Mouse (Mus musculus): ENCODE results near the gene Marveld1.
A peak's percentile ranks its signal among the peaks of the same experiment; 100 is the strongest.

Gene Marveld1

DNA sequence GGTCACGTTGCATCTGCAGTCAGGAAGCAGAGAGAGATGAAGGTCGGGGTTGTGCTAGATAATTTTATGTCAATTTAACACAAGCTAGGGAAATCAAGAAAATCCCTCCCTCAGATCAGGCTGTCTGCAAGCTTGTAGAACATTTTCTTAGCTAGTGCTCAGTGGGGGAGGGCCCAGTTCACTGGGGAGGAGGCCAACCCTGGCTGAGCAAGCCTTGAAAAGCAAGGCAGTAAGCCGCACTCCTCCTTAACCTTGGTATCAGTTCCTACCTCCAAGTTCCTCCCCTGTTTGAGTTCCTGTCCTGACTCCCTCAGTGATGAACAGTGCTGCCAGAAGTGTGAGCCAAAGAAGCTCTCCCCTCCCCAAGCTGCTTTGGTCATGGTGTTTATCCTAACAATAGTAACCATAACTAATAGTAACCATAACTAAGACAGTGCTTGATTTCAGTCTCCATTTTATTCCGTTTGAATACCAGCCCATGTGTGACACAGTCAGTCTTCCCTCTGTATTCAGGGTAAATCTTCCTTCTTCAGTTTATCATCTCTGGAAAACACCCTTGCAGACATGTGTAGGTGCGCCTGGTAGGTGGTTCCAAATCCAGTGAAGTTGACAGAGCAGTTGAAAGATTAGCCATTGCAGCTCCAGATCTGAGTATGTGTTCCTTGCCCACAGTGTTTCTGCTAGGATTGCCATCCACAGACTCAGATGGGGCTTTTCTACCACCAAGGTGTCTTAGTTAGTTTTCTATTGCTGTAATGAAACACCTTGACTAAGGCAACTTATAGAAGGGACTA is 7.3 kb upstream of the Marveld1 start:
- no peak for DNase-seq (ENCODE audit: low spot score)

GRCm38 (mm10) chr19:42141998-42142397 is 5.2 kb upstream of the Marveld1 start:
- DNase-seq (ENCODE audit: low spot score), result no peak

GRCm38 (mm10) chr19:42142757-42143156 is 4.4 kb upstream of the Marveld1 start:
- no peak for DNase-seq (ENCODE audit: low spot score)

- DNase-seq (ENCODE audit: low spot score), result no peak
These were observed 3.1 kb upstream of the Marveld1 start for GRCm38 (mm10) chr19:42144067-42144466.

- peak; percentile 79 for DNase-seq (ENCODE audit: low spot score)
These were observed 2.5 kb upstream of the Marveld1 start for GRCm38 (mm10) chr19:42144541-42145167.

GRCm38 (mm10) chr19:42145210-42145609 is 2.0 kb upstream of the Marveld1 start:
- DNase-seq (ENCODE audit: low spot score), result no peak

DNA sequence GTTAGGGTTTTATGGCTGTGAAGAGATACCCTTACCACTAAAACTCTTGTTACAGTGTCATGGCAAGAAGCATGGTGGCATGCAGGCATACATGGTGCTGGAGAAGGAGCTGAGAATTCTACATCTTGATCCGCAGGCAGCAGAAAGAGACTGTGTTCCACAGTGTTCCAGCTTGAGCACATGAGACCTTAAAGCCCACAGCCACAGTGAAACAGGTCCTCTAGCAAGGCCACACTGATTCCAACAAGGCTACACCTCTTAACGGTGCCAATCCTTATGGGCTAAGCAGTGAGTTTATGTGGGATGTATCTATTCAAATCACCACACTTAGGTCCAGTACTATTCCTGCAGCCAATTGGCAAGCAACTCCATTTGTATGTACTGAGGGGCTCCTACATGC is 1.5 kb upstream of the Marveld1 start:
- DNase-seq (ENCODE audit: low spot score), result no peak

DNA sequence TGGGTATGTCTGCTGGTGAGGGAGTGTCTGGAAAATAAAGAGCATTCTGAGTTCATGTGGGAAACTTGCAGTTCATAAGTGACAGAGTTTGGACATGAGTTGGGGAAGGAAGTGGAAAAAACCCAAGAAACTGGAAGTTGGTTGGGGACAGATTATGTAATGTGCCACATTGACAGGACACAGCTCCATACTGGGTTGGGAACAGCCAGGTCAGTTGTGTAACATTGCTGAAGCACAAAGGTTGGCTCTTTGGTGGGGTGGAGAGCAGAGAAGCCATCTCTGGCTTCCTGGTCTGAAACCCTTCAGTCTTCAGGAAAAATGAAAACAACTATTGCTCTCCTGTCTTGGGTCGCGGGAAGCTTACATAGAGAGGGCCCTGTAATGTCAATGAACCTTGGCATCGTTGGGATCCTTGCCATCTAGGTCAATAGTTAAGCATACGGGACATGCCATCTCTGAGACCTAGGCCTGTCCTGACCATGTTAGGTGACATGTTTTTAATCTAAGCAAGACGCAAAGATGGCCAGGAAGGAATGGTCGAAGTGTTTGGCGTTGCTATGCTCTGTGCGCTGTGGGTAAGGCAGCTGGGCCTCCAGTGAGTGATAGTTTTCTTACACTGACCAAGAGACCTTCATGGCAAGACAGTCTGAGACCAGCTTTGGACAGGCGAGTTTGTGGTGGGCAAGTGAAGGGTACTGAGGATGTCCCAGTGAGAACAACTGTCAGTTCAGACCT is 757 bp upstream of the Marveld1 start:
- DNase-seq (ENCODE audit: low spot score), result no peak

- no peak for DNase-seq (ENCODE audit: low spot score)
These were observed 769 bp downstream of the Marveld1 start for GRCm38 (mm10) chr19:42147769-42148568.

GRCm38 (mm10) chr19:42148569-42148860 is 1.3 kb downstream of the Marveld1 start:
- no peak for DNase-seq (ENCODE audit: low spot score)

GRCm38 (mm10) chr19:42151990-42152389 is 4.8 kb downstream of the Marveld1 start:
- peak; percentile 76 for DNase-seq (ENCODE audit: low spot score)

GRCm38 (mm10) chr19:42157493-42158237 is 10.5 kb downstream of the Marveld1 start:
- no peak for DNase-seq (ENCODE audit: low spot score)

DNA sequence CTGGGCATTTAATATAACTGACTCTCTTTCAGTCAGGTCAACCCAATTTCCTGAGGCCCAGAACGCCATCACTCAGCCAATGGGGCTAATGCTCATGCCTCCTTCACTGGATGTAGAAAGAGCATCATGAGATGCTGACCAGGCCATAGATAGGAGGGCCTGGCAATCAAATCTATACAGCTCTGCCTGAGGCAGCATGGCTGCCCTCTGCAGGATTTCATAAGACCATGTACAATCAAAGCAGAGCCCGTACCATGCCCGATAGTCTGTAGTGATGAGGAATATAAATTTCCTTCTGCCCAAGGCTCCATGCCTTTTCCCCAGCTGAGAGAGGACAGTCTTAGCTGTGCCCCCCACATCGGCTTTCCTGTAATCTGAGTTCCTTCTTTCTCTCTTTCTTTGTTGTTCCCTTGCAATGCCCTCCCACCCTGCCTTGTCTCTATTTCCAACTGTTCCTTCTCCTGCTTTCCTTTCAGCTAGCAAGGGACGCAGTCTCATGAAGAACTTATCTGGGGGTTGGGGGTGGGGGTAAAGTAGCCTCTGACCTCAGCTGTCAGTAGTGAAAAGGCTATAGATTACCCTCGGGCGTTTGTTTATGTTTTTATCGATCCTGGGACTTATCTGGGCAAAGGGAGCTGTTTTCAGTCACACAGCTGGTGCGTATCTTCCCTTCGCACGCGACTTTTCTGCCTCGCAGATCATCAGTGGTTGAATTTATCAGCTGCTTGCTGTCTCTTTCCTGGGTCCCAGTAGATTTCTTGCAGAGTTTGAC is 11.2 kb downstream of the Marveld1 start:
- no peak for DNase-seq (ENCODE audit: low spot score)

DNA sequence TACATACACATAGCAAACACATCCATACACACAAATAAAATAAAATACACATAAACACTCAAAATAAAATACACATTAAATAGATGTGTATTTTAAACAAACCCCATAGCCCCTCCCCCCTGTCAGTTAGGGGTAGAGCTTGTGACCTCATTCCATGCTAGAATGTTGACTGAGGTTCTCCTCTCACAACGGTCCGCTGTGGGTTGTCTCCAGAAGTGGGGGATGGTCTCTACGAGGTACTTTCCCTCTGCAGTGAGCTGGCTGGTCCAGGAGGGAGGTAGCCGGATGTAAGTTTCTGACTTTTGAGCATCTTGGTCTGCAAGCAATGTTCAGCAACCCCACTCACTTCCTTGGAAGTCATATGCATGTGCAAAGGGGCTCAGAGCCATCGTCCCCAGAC is 16.6 kb downstream of the Marveld1 start, which contains the start of gene Zfyve27:
Zfyve27 (plus strand) TSS at position 188 of the 400 bp plus-strand sequence.
- no peak for DNase-seq (ENCODE audit: low spot score)

DNA sequence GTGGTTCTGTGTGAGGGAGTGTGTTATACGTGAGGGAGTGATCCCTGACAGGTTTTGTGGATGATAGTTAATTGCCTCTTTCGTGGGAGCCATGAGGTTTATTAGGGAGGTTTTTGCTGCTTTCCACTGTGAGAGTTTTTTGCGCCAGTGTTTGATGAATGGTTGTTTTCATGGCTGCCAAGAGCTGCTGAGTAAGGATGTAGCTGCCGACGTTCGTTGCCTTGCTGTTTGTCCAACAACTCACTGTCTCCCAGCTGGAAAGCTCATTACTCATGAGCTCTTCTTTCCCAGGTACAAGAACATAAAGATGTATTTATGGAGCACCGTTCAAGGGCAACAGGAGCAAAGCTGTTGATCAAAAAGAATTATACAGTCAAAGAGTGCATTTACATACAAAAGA is 17.0 kb downstream of the Marveld1 start:
- DNase-seq (ENCODE audit: low spot score), result no peak

- peak; percentile 81 for DNase-seq (ENCODE audit: low spot score)
These were observed 18.9 kb downstream of the Marveld1 start for GRCm38 (mm10) chr19:42166130-42166529.

GRCm38 (mm10) chr19:42166766-42167165 is 19.6 kb downstream of the Marveld1 start:
- DNase-seq (ENCODE audit: low spot score), result no peak

DNA sequence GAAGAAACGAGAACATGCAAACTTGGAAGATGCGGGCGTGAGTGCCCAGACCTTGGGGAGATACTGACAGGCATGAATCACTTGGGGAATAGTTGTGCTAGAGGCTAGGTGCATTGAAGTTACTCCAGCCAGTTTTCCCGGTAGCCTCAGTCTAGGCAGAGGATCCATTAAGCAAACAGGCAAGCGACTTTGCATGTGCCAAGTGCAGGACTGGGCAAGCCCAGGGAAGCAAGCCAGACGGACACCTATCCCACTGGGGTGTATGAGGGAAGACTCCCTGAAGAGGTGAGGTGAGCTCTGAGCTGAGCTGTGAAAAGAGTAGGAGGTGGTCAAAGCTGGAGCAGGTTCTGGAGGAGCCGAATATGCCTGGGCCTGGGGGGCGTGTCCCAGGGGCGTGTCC is 20.3 kb downstream of the Marveld1 start:
- DNase-seq (ENCODE audit: low spot score), result no peak

DNA sequence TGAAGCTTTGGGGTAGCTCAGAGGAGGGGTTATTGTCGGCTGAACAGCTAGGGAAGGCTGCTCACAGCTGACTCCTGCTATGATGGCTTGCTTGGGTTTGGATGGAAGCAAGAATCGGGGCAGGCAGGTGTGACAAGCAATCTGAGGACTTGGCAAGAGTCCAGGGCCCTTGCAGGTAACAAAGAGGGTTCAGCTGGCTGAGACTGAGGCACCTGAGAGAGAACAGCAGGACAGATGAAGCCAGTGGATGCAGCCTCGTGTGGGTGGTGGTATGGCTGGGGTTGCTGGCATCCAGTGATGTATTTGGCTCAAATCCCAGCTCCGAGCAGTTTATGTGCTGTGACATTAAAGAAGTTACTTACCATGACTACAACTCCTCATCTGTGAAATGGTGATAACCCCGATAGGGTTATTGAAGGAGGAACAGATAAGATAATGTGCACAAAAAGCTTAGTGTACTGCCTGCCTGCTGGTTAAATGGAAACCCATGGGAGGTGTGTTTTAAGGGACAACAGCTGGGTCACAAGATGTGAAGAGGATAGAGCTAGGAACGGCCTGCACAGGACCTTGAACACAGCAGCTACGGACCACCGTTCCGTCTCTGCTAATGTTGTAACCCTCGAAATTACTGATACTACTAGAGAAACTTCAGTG is 22.2 kb downstream of the Marveld1 start:
- DNase-seq (ENCODE audit: low spot score), result peak; percentile 67

Data from c-Kit-positive CD71-positive TER-119-positive erythroid progenitor cells, embryonic 14.5 days (primary cell).